Mouse (Mus musculus) right cerebral cortex, adult 2 months (tissue): ENCODE measurements at regions not wholly inside any gene's neighbourhood (a gene's known extent, or its start where the extent isn't known, plus 50 kb on each side); places are given as distances from the start of the nearest gene placed in this dataset.
A peak's percentile ranks its signal among the peaks of the same experiment; 100 is the strongest.

Experiments
- DNase-seq, 2 experiments: peaks; one replicate each; pipeline ENCODE4 v3.0.0; 2021 to 2022; ENCODE audit warnings: low spot score in 2 of 2

GRCm38 (mm10) chr5:19130639-19131038 lies 96.2 kb upstream of the Magi2 start:
- no peak for DNase-seq

- no peak for DNase-seq
Observed at GRCm38 (mm10) chr5:19154511-19154910, 72.3 kb upstream of the Magi2 start.

GRCm38 (mm10) chr5:19158191-19158590 lies 68.6 kb upstream of the Magi2 start:
- peak; percentile 21 for DNase-seq

- no peak for DNase-seq
Observed at GRCm38 (mm10) chr5:19160256-19160655, 66.6 kb upstream of the Magi2 start.
